Mouse (Mus musculus) C2C12 (cell line): ENCODE measurements around the gene Tnp2. TPM values are rescaled to one million over a fixed set of nuclear protein-coding genes. Genes with fewer than 3 reads are reported as not detected.
"Not testable (repeated sequence)": the region's sequence is repeated elsewhere in the genome, so short reads cannot be mapped to it uniquely, and the experiment has no call there.

Experiments
- H3K27me3 ChIP-seq: one replicate; pipeline ENCODE4 v1.6.1; 2011; ENCODE audit not compliant: control insufficient read depth, insufficient read depth, insufficient read length
- H3K36me3 ChIP-seq: one replicate; pipeline ENCODE4 v1.6.1; 2011; ENCODE audit not compliant: control insufficient read depth, insufficient read depth
- H3K4me3 ChIP-seq: one replicate; pipeline ENCODE4 v1.5.1; 2011; ENCODE audit warnings: mild to moderate bottlenecking, control low read depth; ENCODE audit not compliant: poor library complexity, insufficient read depth, severe bottlenecking
- H3K79me2 ChIP-seq: one replicate; pipeline ENCODE4 v1.6.1; 2011; ENCODE audit not compliant: control insufficient read depth, insufficient read depth
- H3K79me3 ChIP-seq: one replicate; pipeline ENCODE4 v1.6.1; 2011; ENCODE audit warnings: low read depth, control low read depth
- H3ac ChIP-seq: one replicate; pipeline ENCODE3; 2011; ENCODE audit warnings: low read depth; ENCODE audit not compliant: control insufficient read depth, insufficient read length
- CEBPB ChIP-seq: IDR thresholded peaks from one replicate; pipeline ENCODE4 v1.6.1; 2011; ENCODE audit warnings: low read depth, mild to moderate bottlenecking, control low read depth, moderate library complexity
- CTCF ChIP-seq: IDR thresholded peaks from one replicate; pipeline ENCODE4 v1.5.1; 2011; ENCODE audit not compliant: control insufficient read depth, insufficient read depth, insufficient read length
- FOSL1 ChIP-seq: IDR thresholded peaks from one replicate; pipeline ENCODE4 v1.8.0; 2011; ENCODE audit warnings: mild to moderate bottlenecking, low read length; ENCODE audit not compliant: poor library complexity, insufficient read depth, severe bottlenecking
- MAX ChIP-seq: IDR thresholded peaks from one replicate; pipeline ENCODE4 v1.6.1; 2011; ENCODE audit warnings: mild to moderate bottlenecking, control low read depth
- MYOD1 ChIP-seq: IDR thresholded peaks from one replicate; pipeline ENCODE4 v1.6.1; 2011; ENCODE audit warnings: low read depth; ENCODE audit not compliant: control insufficient read depth, insufficient read length
- MYOG ChIP-seq: IDR thresholded peaks from one replicate; pipeline ENCODE4 v1.6.1; 2011; ENCODE audit not compliant: control insufficient read depth, insufficient read length; ENCODE audit errors: extremely low read depth
- USF1 ChIP-seq: IDR thresholded peaks from one replicate; pipeline ENCODE4 v1.6.1; 2011; ENCODE audit warnings: low read depth, mild to moderate bottlenecking, control low read depth, moderate library complexity
- polyA plus RNA-seq: library from polyadenylated mRNA; unstranded; fragments of >200 nt; fragmentation: generic; extraction: Trizol; gene quantifications from one replicate; pipeline ENCODE4 v1.2.1, GENCODE M21; 2012; ENCODE audit warnings: missing spikeins

Gene Tnp2
- polyA plus RNA-seq, 1 experiment = not detected

DNA sequence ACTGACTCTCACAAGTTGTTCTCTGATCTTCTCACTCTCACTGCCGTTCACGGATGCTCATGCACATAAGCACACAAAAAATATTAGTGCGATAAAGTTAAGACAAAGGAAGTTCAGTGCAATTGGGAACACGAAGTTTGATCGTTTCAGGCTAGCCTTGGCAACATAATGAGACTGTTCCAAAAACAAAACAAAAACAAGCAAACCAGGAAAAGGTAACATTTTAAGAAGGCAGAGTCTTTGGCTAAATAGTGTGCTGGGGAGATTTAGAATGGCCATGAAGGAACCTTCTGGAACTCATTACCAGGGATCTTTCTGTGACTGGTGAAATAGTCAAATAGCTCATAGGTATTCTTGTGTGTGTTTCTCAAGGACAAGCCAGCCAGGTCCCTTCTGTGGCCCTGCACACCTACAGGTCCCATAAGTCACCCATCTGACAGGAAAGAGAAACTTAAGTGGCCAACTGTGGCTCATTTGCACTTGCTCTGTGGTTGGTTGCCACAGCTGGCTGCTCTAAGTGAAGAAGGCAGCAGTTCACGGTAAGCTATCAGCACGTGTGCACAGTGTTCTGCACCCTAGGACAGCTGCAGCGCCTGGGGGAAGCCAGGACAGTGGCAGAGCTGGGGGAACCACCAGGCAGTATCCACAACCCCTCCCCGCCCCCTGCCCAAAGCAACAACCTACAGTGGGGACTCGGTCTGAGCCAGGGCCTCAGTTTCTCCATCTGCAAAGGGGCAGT is 17.5 kb upstream of the Tnp2 start, which contains the start of gene Prm1:
Gene Prm1 (minus strand): TSS at position 51 of the 739 bp plus-strand sequence.
- no peak for TF ChIP-seq CTCF
- TF ChIP-seq USF1 = no peak
- TF ChIP-seq FOSL1 = no peak
- TF ChIP-seq CEBPB = no peak
- no peak for TF ChIP-seq MAX
- no peak for TF ChIP-seq MYOG
- no peak for TF ChIP-seq MYOD1
- no peak within 1 kb of the TSS for H3K4me3 ChIP-seq

DNA sequence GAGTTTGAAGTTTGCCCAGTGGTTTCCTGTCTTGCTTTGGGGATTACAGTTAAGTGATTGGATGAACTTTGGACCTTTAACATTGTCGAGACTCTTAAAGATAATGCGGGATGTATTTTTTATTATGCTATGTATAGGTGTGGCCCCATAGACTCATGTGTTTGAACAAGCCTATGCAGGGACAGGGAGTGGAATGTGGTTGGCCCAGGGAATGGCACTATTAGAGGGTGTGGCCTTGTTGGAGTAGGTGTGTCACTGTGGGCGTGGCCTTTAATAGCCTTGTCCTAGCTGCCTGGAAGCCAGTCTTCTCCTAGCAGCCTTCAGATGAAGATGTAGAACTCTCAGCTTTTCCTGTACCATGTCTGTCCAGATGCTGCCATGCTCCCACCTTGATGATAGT is 14.0 kb upstream of the Tnp2 start:
- H3K36me3 ChIP-seq, H3K79me2 ChIP-seq, H3K4me3 ChIP-seq, H3ac ChIP-seq, H3K79me3 ChIP-seq: not testable (repeated sequence)
- H3K27me3 ChIP-seq = peaks cover 17% of the 10 kb centered on the region

More for the DNA sequence above, 17.5 kb upstream of the Tnp2 start, which contains the start of gene Prm1:
- no peaks in the 10 kb centered on the region for H3K79me2 ChIP-seq
- H3K36me3 ChIP-seq = no peaks in the 10 kb centered on the region
- H3K79me3 ChIP-seq = no peaks in the 10 kb centered on the region
- no peak within 1 kb of the TSS for H3ac ChIP-seq
- H3K27me3 ChIP-seq = peaks cover 38% of the 10 kb centered on the region

DNA sequence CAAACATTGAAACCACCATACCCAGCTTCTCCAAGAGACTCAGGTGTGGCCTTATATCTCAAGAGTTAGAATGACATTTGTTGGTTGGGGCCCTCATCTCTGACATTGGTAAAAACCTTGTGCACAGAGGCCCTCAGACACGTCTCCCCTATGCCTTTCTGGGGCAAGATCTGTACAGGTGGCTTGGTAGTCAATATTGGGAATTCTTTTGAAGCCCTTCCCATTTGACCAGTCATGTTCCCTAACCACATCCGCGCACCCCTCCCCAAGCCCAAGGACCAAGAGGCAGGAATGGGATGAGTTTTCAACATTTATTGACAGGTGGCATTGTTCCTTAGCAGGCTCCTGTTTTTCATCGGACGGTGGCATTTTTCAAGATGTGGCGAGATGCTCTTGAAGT is 7.6 kb upstream of the Tnp2 start, which contains the start of gene Prm2:
Gene Prm2 (minus strand): TSS at position 101 of the 400 bp plus-strand sequence.
- Histone ChIP-seq H3K36me3 (no peaks in the 10 kb centered on the region), H3K79me3 (no peaks in the 10 kb centered on the region), H3K4me3 (no peak within 1 kb of the TSS), H3K27me3 (no peaks in the 10 kb centered on the region), H3K79me2 (no peaks in the 10 kb centered on the region), H3ac (no peak within 1 kb of the TSS)
- TF ChIP-seq CTCF = no peak
- TF ChIP-seq MAX = no peak
- TF ChIP-seq USF1 = no peak
- TF ChIP-seq CEBPB = no peak
- no peak for TF ChIP-seq MYOD1
- no peak for TF ChIP-seq FOSL1
- no peak for TF ChIP-seq MYOG

DNA sequence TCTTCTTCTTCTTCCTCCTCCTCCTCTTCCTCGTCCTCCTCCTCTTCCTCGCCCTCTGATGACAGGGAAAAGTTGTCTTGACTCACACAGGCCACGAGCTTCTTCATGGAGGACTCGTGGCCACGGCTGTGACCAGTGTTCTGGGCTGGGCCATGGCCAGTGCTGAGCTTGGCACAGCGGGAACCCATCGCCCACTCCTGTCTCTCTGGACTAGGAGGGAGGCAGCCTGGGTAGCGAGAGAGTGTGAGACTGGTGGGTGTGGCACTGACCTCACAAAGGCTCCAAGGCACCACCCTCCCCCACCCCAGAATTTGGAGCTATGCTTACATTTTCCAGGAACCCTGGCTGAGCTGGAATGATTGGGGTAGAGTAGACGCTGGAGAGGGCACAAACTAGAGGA is 2.2 kb upstream of the Tnp2 start, which contains the start of gene Prm3:
Gene Prm3 (minus strand): TSS at position 213 of the 400 bp plus-strand sequence.
- no peaks in the 10 kb centered on the region for H3K79me3 ChIP-seq
- H3K36me3 ChIP-seq = no peaks in the 10 kb centered on the region
- H3ac ChIP-seq = no peak within 1 kb of the TSS
- TF ChIP-seq CEBPB (no peak), MAX (no peak), MYOG (no peak), USF1 (no peak), CTCF (no peak), FOSL1 (no peak), MYOD1 (no peak)
- H3K4me3 ChIP-seq = no peak within 1 kb of the TSS
- no peaks in the 10 kb centered on the region for H3K79me2 ChIP-seq
- no peaks in the 10 kb centered on the region for H3K27me3 ChIP-seq

DNA sequence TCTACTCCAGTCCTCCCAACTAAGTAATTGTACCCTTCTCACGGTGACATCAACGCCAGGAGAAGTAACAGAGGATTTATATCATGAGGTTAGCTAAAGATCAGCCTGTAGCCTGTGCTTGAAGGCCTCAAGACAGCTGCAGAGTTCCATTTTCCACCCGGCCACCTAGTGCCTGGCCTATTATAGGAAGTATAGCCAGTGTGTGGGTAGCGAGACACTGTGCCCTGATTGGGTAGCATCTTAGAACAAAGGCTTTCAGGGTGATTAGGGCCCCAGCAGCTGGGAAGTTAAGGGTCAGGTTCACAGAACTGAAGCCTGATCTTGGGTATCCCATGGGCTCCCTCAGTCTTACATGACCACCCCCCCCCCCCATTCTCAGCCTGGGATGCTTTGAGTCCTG is 406 bp upstream of the Tnp2 start:
- H3K27me3 ChIP-seq = no peaks in the 10 kb centered on the region
- no peak for TF ChIP-seq MYOD1
- TF ChIP-seq MAX = no peak
- no peak for TF ChIP-seq CEBPB
- TF ChIP-seq CTCF = no peak
- TF ChIP-seq FOSL1 = no peak
- TF ChIP-seq USF1 = no peak
- no peak for TF ChIP-seq MYOG
- no peak overlapping the region for H3K4me3 ChIP-seq
- peaks cover 9% of the 10 kb centered on the region for H3K79me2 ChIP-seq
- H3K79me3 ChIP-seq = peaks cover 5% of the 10 kb centered on the region
- H3K36me3 ChIP-seq = no peaks in the 10 kb centered on the region
- no peak overlapping the region for H3ac ChIP-seq

DNA sequence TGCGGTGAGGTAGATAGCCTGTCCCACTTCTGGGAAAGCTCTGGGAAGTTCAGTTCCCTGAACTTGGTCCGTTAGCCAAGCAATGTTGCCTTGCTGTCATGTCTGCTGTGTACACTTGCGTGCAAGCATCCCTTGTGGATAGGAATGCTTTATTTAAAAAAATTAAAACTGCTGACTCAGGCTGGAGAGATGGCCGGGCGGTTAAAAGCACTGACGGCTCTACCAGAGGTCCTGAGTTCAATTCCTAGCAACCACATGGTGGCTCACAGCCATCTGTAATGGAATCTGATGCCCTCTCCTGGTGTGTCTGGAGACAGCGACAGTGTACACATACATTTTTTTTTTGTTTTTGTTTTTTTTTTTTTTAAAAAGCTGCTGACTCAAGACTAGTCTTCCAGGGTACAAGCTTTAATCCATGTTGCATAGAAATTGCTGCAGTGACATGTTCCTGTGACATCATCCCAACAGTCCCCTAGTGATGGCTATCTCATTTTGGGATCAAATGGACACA is 857 bp downstream of the Tnp2 start:
- H3ac ChIP-seq = no peak overlapping the region
- H3K79me2 ChIP-seq = peaks cover 22% of the 10 kb centered on the region
- TF ChIP-seq USF1 (no peak), MYOG (no peak), CTCF (no peak), MAX (no peak), FOSL1 (no peak), MYOD1 (no peak), CEBPB (no peak)
- H3K36me3 ChIP-seq = no peaks in the 10 kb centered on the region
- no peak overlapping the region for H3K4me3 ChIP-seq
- H3K27me3 ChIP-seq = no peaks in the 10 kb centered on the region
- H3K79me3 ChIP-seq = peaks cover 13% of the 10 kb centered on the region
